Mouse (Mus musculus) liver, embryonic 14.5 days (tissue): ENCODE data around the gene Mmgt2.

Experiments
- CTCF ChIP-seq: IDR thresholded peaks from 2 replicates; pipeline ENCODE4 v1.5.1; 2016; ENCODE audit warnings: antibody characterized with exemption, low read depth, control low read depth
- EP300 ChIP-seq: IDR thresholded peaks from 2 replicates; pipeline ENCODE4 v1.6.1; 2016; ENCODE audit warnings: antibody characterized with exemption, low read depth

- TF ChIP-seq CTCF = no peak
- TF ChIP-seq EP300 = no peak
Observed at GRCm38 (mm10) chr11:62630225-62630821, 18.1 kb upstream of the Mmgt2 start.
